Mouse (Mus musculus): ENCODE data around the gene Nos1. TPM values are rescaled to one million over a fixed set of nuclear protein-coding genes. Genes with fewer than 3 reads are reported as not detected.
A peak's percentile ranks its signal among the peaks of the same experiment; 100 is the strongest.

Nos1 gene
- polyA plus RNA-seq, 1 experiment from 2014 or later: 0.60 TPM

GRCm38 (mm10) chr5:117839501-117839900 lies 58.7 kb downstream of the Nos1 start:
- WGBS: 67% methylated on average over 7 of the region's 7 CpGs
- Histone ChIP-seq H3K4me2 (replicated peaks) (no peak overlapping the region), H3K4me3 (replicated peaks) (no peak overlapping the region), H3K27me3 (peaks cover 72% of the 10 kb centered on the region), H3K27ac (replicated peaks) (no peak overlapping the region), H3K9me3 (replicated peaks) (no peaks in the 10 kb centered on the region), H3K9ac (no peak overlapping the region), H3K36me3 (no peaks in the 10 kb centered on the region), H3K4me1 (peaks cover 25% of the 10 kb centered on the region)
- no peak for ATAC-seq (ENCODE audit: insufficient number of reproducible peaks, low FRiP score, low TSS enrichment, low read depth)

- WGBS: 37% methylated on average over 9 of the region's 9 CpGs
Measured at GRCm38 (mm10) chr5:117840203-117840602, 59.4 kb downstream of the Nos1 start.

GRCm38 (mm10) chr5:117840988-117841387 lies 60.2 kb downstream of the Nos1 start:
- Histone ChIP-seq H3K4me2 (replicated peaks) (no peak overlapping the region), H3K4me1 (peaks cover 25% of the 10 kb centered on the region), H3K36me3 (no peaks in the 10 kb centered on the region), H3K4me3 (replicated peaks) (no peak overlapping the region), H3K9me3 (replicated peaks) (no peaks in the 10 kb centered on the region), H3K27me3 (peaks cover 80% of the 10 kb centered on the region), H3K27ac (replicated peaks) (no peak overlapping the region), H3K9ac (no peak overlapping the region)
- whole genome bisulfite sequencing: 29% methylated on average over 5 of the region's 5 CpGs
- ATAC-seq (ENCODE audit: insufficient number of reproducible peaks, low FRiP score, low TSS enrichment, low read depth): no peak

More at GRCm38 (mm10) chr5:117840203-117840602, 59.4 kb downstream of the Nos1 start:
- no peak overlapping the region for H3K9ac ChIP-seq
- H3K4me3 ChIP-seq (replicated peaks): no peak overlapping the region
- no peak for ATAC-seq (ENCODE audit: insufficient number of reproducible peaks, low FRiP score, low TSS enrichment, low read depth)
- H3K27ac ChIP-seq (replicated peaks): no peak overlapping the region
- H3K36me3 ChIP-seq: no peaks in the 10 kb centered on the region
- H3K4me1 ChIP-seq: peaks cover 25% of the 10 kb centered on the region
- H3K9me3 ChIP-seq (replicated peaks): no peaks in the 10 kb centered on the region
- no peak overlapping the region for H3K4me2 ChIP-seq (replicated peaks)
- peaks cover 74% of the 10 kb centered on the region for H3K27me3 ChIP-seq

- H3K27ac ChIP-seq (replicated peaks): no peak overlapping the region
- H3K27me3 ChIP-seq: peaks cover 82% of the 10 kb centered on the region
- no peaks in the 10 kb centered on the region for H3K9me3 ChIP-seq (replicated peaks)
- H3K4me2 ChIP-seq (replicated peaks): peak overlapping the region; percentile 40
- no peaks in the 10 kb centered on the region for H3K36me3 ChIP-seq
- no peak for ATAC-seq (ENCODE audit: insufficient number of reproducible peaks, low FRiP score, low TSS enrichment, low read depth)
- WGBS: 1% methylated on average over 44 of the region's 44 CpGs
- peak overlapping the region; percentile 18 for H3K4me3 ChIP-seq (replicated peaks)
- no peak overlapping the region for H3K9ac ChIP-seq
- peaks cover 24% of the 10 kb centered on the region for H3K4me1 ChIP-seq
Measured at GRCm38 (mm10) chr5:117841651-117842347, 61.0 kb downstream of the Nos1 start.

- no peaks in the 10 kb centered on the region for H3K36me3 ChIP-seq
- H3K4me2 ChIP-seq (replicated peaks): no peak overlapping the region
- peaks cover 77% of the 10 kb centered on the region for H3K27me3 ChIP-seq
- peaks cover 15% of the 10 kb centered on the region for H3K4me1 ChIP-seq
- 4% methylated on average over 14 of the region's 14 CpGs for WGBS
- no peak overlapping the region for H3K27ac ChIP-seq (replicated peaks)
- no peak overlapping the region for H3K4me3 ChIP-seq (replicated peaks)
- H3K9ac ChIP-seq: no peak overlapping the region
- no peaks in the 10 kb centered on the region for H3K9me3 ChIP-seq (replicated peaks)
- no peak for ATAC-seq (ENCODE audit: insufficient number of reproducible peaks, low FRiP score, low TSS enrichment, low read depth)
Measured at GRCm38 (mm10) chr5:117842699-117843098, 61.9 kb downstream of the Nos1 start.

- no peak overlapping the region for H3K9ac ChIP-seq
- no peaks in the 10 kb centered on the region for H3K9me3 ChIP-seq (replicated peaks)
- WGBS: 0% methylated on average over 1 of the region's 1 CpGs
- no peaks in the 10 kb centered on the region for H3K36me3 ChIP-seq
- H3K27me3 ChIP-seq: peaks cover 59% of the 10 kb centered on the region
- ATAC-seq (ENCODE audit: insufficient number of reproducible peaks, low FRiP score, low TSS enrichment, low read depth): no peak
- H3K4me3 ChIP-seq (replicated peaks): no peak overlapping the region
- H3K4me1 ChIP-seq: peaks cover 15% of the 10 kb centered on the region
- no peak overlapping the region for H3K27ac ChIP-seq (replicated peaks)
- no peak overlapping the region for H3K4me2 ChIP-seq (replicated peaks)
Measured at GRCm38 (mm10) chr5:117844611-117845010, 63.8 kb downstream of the Nos1 start.

- Histone ChIP-seq H3K4me2 (replicated peaks) (no peak overlapping the region), H3K36me3 (no peaks in the 10 kb centered on the region), H3K27ac (replicated peaks) (no peak overlapping the region), H3K27me3 (peaks cover 7% of the 10 kb centered on the region; the same call in 1 of the 2 replicates), H3K4me3 (replicated peaks) (no peak overlapping the region), H3K9ac (no peak overlapping the region), H3K9me3 (replicated peaks) (no peaks in the 10 kb centered on the region), H3K4me1 (no peaks in the 10 kb centered on the region)
- ATAC-seq (ENCODE audit: insufficient number of reproducible peaks, low FRiP score, low TSS enrichment, low read depth): no peak
- WGBS: 80% methylated on average over 12 of the region's 12 CpGs
Measured at GRCm38 (mm10) chr5:117850474-117850873, 69.6 kb downstream of the Nos1 start.

GRCm38 (mm10) chr5:117853741-117854140 lies 72.9 kb downstream of the Nos1 start:
- no peak for ATAC-seq (ENCODE audit: insufficient number of reproducible peaks, low FRiP score, low TSS enrichment, low read depth)
- Histone ChIP-seq H3K36me3 (no peaks in the 10 kb centered on the region), H3K4me2 (replicated peaks) (no peak overlapping the region), H3K4me3 (replicated peaks) (no peak overlapping the region), H3K27ac (replicated peaks) (no peak overlapping the region), H3K4me1 (no peaks in the 10 kb centered on the region), H3K9ac (no peak overlapping the region), H3K27me3 (no peaks in the 10 kb centered on the region; the same call in 1 of the 2 replicates), H3K9me3 (replicated peaks) (no peaks in the 10 kb centered on the region)
- WGBS: 70% methylated on average over 10 of the region's 10 CpGs

- no peak overlapping the region for H3K27ac ChIP-seq (replicated peaks)
- H3K4me2 ChIP-seq (replicated peaks): no peak overlapping the region
- H3K9ac ChIP-seq: no peak overlapping the region
- H3K27me3 ChIP-seq: no peaks in the 10 kb centered on the region; the same call in none of the 2 replicates
- H3K4me1 ChIP-seq: 0 out of 2 replicates have a peak, but pooled peaks cover 11% of the 10 kb centered on the region
- H3K36me3 ChIP-seq: no peaks in the 10 kb centered on the region
- H3K4me3 ChIP-seq (replicated peaks): no peak overlapping the region
- no peak for ATAC-seq (ENCODE audit: insufficient number of reproducible peaks, low FRiP score, low TSS enrichment, low read depth)
- 19% methylated on average over 13 of the region's 13 CpGs for WGBS
- H3K9me3 ChIP-seq (replicated peaks): no peaks in the 10 kb centered on the region
Measured at GRCm38 (mm10) chr5:117864588-117865300, 83.9 kb downstream of the Nos1 start.

- no peaks in the 10 kb centered on the region for H3K9me3 ChIP-seq (replicated peaks)
- H3K27me3 ChIP-seq: no peaks in the 10 kb centered on the region; the same call in none of the 2 replicates
- no peaks in the 10 kb centered on the region for H3K36me3 ChIP-seq
- no peak for ATAC-seq (ENCODE audit: insufficient number of reproducible peaks, low FRiP score, low TSS enrichment, low read depth)
- 0 out of 2 replicates have a peak, but pooled peaks cover 5% of the 10 kb centered on the region for H3K4me1 ChIP-seq
- 60% methylated on average over 16 of the region's 16 CpGs for WGBS
- no peak overlapping the region for H3K27ac ChIP-seq (replicated peaks)
- no peak overlapping the region for H3K4me3 ChIP-seq (replicated peaks)
- H3K9ac ChIP-seq: no peak overlapping the region
- no peak overlapping the region for H3K4me2 ChIP-seq (replicated peaks)
Measured at GRCm38 (mm10) chr5:117865876-117866275, 85.0 kb downstream of the Nos1 start.

- H3K4me2 ChIP-seq (replicated peaks): no peak overlapping the region
- no peaks in the 10 kb centered on the region for H3K4me1 ChIP-seq
- H3K9ac ChIP-seq: no peak overlapping the region
- no peak overlapping the region for H3K4me3 ChIP-seq (replicated peaks)
- WGBS: 52% methylated on average over 1 of the region's 1 CpGs
- no peaks in the 10 kb centered on the region for H3K27me3 ChIP-seq
- no peak overlapping the region for H3K27ac ChIP-seq (replicated peaks)
- H3K9me3 ChIP-seq (replicated peaks): no peaks in the 10 kb centered on the region
- no peaks in the 10 kb centered on the region for H3K36me3 ChIP-seq
- no peak for ATAC-seq (ENCODE audit: insufficient number of reproducible peaks, low FRiP score, low TSS enrichment, low read depth)
Measured at GRCm38 (mm10) chr5:117871614-117872013, 90.8 kb downstream of the Nos1 start.

Measured in embryonic facial prominence, embryonic 15.5 days (tissue).